Comparison of ENCODE assay signal across 8 mouse cellular contexts in genomic region chr9:94727457-94727856, GRCm38 (mm10). TPM values are rescaled to one million over a fixed set of nuclear protein-coding genes. Genes with fewer than 3 reads are reported as not detected.
DNase-seq lines count a peak whose midpoint lies in the region; ATAC-seq and TF ChIP-seq lines count a peak whose summit lies in the region.

No protein-coding gene starts in this region.

- H3K27ac ChIP-seq in gastrocnemius, adult 2 months, result no peak overlapping the region
- H3K27ac ChIP-seq in neural tube, embryonic 14.5 days (ENCODE audit: low read depth, low read length), result no peak overlapping the region
- H3K27ac ChIP-seq in cortical plate, adult 2 months (ENCODE audit: insufficient read depth, low read length), result no peak overlapping the region

- H3K4me2 ChIP-seq in neural tube, embryonic 14.5 days (ENCODE audit: low read depth, low read length), result no peak overlapping the region

- no peaks in the 10 kb centered on the region for H3K36me3 ChIP-seq in neural tube, embryonic 14.5 days (ENCODE audit: control insufficient read depth, insufficient read depth, low read length)

- H3K27me3 ChIP-seq in neural tube, embryonic 14.5 days (ENCODE audit: control insufficient read depth, insufficient read depth, low read length), result no peaks in the 10 kb centered on the region

- peak; percentile 64 for TF ChIP-seq CTCF in gastrocnemius, adult 2 months (IDR thresholded peaks at IDR 0.05)
- TF ChIP-seq CTCF in cortical plate, adult 2 months (IDR thresholded peaks at IDR 0.05; ENCODE audit: extremely low read depth, insufficient read depth, low read length), result peak; percentile 42

- H3K4me3 ChIP-seq in gastrocnemius, adult 2 months, result no peak overlapping the region
- no peak overlapping the region for H3K4me3 ChIP-seq in neural tube, embryonic 14.5 days (ENCODE audit: low read depth, low read length)
- no peak overlapping the region for H3K4me3 ChIP-seq in cortical plate, adult 2 months (ENCODE audit: insufficient read depth, low read length)

- intact Hi-C loops in gastrocnemius, adult 2 months (cut with DNase I), result no loop called here
- intact Hi-C loops in gastrocnemius, postnatal 14 days (cut with DNase I; ENCODE audit: low total_unique reads), result no loop called here

- 36% methylated on average over 5 of the region's 5 CpGs for WGBS in neural tube, embryonic 14.5 days

- ATAC-seq in neural tube, embryonic 14.5 days (ENCODE audit: low read depth), result 0 out of 2 replicates have a peak, but pooled peaks have one; percentile 42
- no peak for ATAC-seq in monocyte, adult 5-6 weeks (replicated peaks; ENCODE audit: insufficient number of reproducible peaks, low FRiP score, low TSS enrichment, poor library complexity, severe bottlenecking)

- no peaks in the 10 kb centered on the region for H3K4me1 ChIP-seq in neural tube, embryonic 14.5 days (ENCODE audit: control insufficient read depth, insufficient read depth, low read length)
- no peaks in the 10 kb centered on the region for H3K4me1 ChIP-seq in cortical plate, adult 2 months (ENCODE audit: control insufficient read depth, insufficient read depth, low read length)

- no peak for TF ChIP-seq POLR2A in cortical plate, adult 2 months (IDR thresholded peaks at IDR 0.05; ENCODE audit: extremely low read depth, insufficient read depth, low read length)

- no peak for DNase-seq in gastrocnemius, adult 2 months
- no peak for DNase-seq in gastrocnemius, postnatal 14 days
- DNase-seq in neural tube, embryonic 10.5 days (ENCODE audit: extremely low spot score, low spot score), result no peak
- DNase-seq in lung, postnatal 25 days (ENCODE audit: low spot score), result peak; percentile 26
- DNase-seq in gastrocnemius, adult 8-10 months (ENCODE audit: low spot score in 2 of 2), result no peak

- no peak overlapping the region for H3K9ac ChIP-seq in neural tube, embryonic 14.5 days (replicated peaks; ENCODE audit: low read depth, low read length)

- H3K9me3 ChIP-seq in neural tube, embryonic 14.5 days (ENCODE audit: control insufficient read depth, low read length), result no peaks in the 10 kb centered on the region; the same call in 1 of the 2 replicates

RNA-seq across cellular contexts. Expression of gene Slc9a9, which starts 57.7 kb away (rescaled TPM):
- 1 to 10 TPM; 2.0 TPM for total RNA-seq in gastrocnemius, adult 2 months (2021)
- 1 to 10 TPM; 2.5 to 3.1 TPM for total RNA-seq in gastrocnemius, postnatal 14 days (2021)
- 8.5 and 14.5 TPM in 2 replicates for polyA plus RNA-seq in neural tube, embryonic 14.5 days (2014; fragmentation: Nextera tagmentation; extraction: Ambion mirVana)
- 15.9 and 16.0 TPM in 2 replicates for polyA plus RNA-seq in cortical plate, adult 2 months (2012; rRNA removed)
- total RNA-seq in monocyte, adult 5-6 weeks (2017), result 33.8 to 64.4 TPM (median 49.1 TPM) in 3 replicates
- total RNA-seq in gastrocnemius, adult 8-10 months (2022), result 1 to 10 TPM in 3 of 4 experiments, under 1 TPM in 1; 0.99 to 1.8 (median 1.5) TPM
